Mouse (Mus musculus): ENCODE measurements around the gene Ptgs2. TPM values are rescaled to one million over a fixed set of nuclear protein-coding genes. Genes with fewer than 3 reads are reported as not detected.

Ptgs2 gene
- 0.70 and 0.96 TPM in 2 replicates for polyA plus RNA-seq (2012; rRNA removed)

DNA sequence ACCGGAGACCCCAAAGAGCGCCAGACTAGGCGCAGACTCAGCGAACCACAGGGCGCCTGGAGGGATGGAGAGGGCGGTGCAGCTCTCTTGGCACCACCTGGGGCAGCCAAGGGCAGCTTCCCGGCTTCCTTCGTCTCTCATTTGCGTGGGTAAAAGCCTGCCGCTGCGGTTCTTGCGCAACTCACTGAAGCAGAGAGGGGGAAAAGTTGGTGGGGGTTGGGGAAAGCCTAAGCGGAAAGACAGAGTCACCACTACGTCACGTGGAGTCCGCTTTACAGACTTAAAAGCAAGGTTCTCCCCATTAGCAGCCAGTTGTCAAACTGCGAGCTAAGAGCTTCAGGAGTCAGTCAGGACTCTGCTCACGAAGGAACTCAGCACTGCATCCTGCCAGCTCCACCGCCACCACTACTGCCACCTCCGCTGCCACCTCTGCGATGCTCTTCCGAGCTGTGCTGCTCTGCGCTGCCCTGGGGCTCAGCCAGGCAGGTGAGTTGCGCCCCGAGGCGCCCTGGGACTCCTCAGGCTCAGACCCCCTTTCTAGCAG, at the start of gene Ptgs2:
TSS of gene Ptgs2 (plus strand) at position 242 of the 544 bp plus-strand sequence.

Other genes with a start within 250 kb of the Ptgs2 start
- 1.4 and 1.5 TPM in 2 replicates for gene Pla2g4a, start 138.7 kb upstream of the Ptgs2 start, polyA plus RNA-seq (2012; rRNA removed)
- not detected in 2 replicates for gene Pdc, start 219.4 kb downstream of the Ptgs2 start, polyA plus RNA-seq (2012; rRNA removed)

Data from ovary, adult 2 months (tissue).